12 mouse cellular contexts compared by ENCODE assay signal in genomic region chr4:107012005-107012478, GRCm38 (mm10). TPM values are rescaled to one million over a fixed set of nuclear protein-coding genes. Genes with fewer than 3 reads are reported as not detected.
DNase-seq lines count a peak whose midpoint lies in the region; ATAC-seq and TF ChIP-seq lines count a peak whose summit lies in the region.
"Had no signal": no experiment of that assay in that cellular context is flagged by ENCODE, and none has a peak within 500 bp of the region (broad histone marks: within the 10 kb centered on the region; RNA-seq: fewer than 3 reads in every experiment).

No protein-coding gene starts in this region.

- 0 out of 2 replicates have a peak, but pooled peaks have one; percentile 13 for ATAC-seq in cerebellum, adult (ENCODE audit: insufficient number of reproducible peaks, low FRiP score, low TSS enrichment)
- peak; percentile 31; the same call in 1 of the 2 replicates for ATAC-seq in heart, postnatal 0 days (ENCODE audit: insufficient read depth, low read depth)
- peak; percentile 15; the same call in 1 of the 2 replicates for ATAC-seq in stomach, embryonic 16.5 days (ENCODE audit: insufficient read depth, low FRiP score)
- ATAC-seq in intestine, postnatal 0 days, result no peak

- 61% methylated on average over 13 of the region's 13 CpGs for WGBS in heart, postnatal 0 days
- WGBS in stomach, embryonic 16.5 days, result 70% methylated on average over 13 of the region's 13 CpGs
- WGBS in intestine, postnatal 0 days, result 79% methylated on average over 13 of the region's 13 CpGs

- intact Hi-C loops in heart, postnatal 36 days (cut with DNase I), result no loop called here

- H3K27ac ChIP-seq in heart, postnatal 0 days (ENCODE audit: low read depth), result peak overlapping the region; percentile 55
- H3K27ac ChIP-seq in stomach, embryonic 16.5 days (ENCODE audit: low read length), result no peak overlapping the region
- H3K27ac ChIP-seq in intestine, postnatal 0 days (ENCODE audit: low read depth, low read length), result no peak overlapping the region
- H3K27ac ChIP-seq: liver, embryonic 13.5 days had no signal

- H3K9ac ChIP-seq in heart, postnatal 0 days (replicated peaks; ENCODE audit: low read depth, low read length), result no peak overlapping the region
- no peak overlapping the region for H3K9ac ChIP-seq in stomach, embryonic 16.5 days (ENCODE audit: low read length)
- no peak overlapping the region for H3K9ac ChIP-seq in intestine, postnatal 0 days (ENCODE audit: low read depth, low read length)
- H3K9ac ChIP-seq: liver, embryonic 13.5 days had no signal

- no peaks in the 10 kb centered on the region; the same call in 1 of the 2 replicates for H3K36me3 ChIP-seq in heart, postnatal 0 days (replicated peaks; ENCODE audit: control insufficient read depth, insufficient read depth, low read length)
- H3K36me3 ChIP-seq in stomach, embryonic 16.5 days (ENCODE audit: control insufficient read depth, insufficient read depth, low read length), result no peaks in the 10 kb centered on the region
- H3K36me3 ChIP-seq in intestine, postnatal 0 days (ENCODE audit: control insufficient read depth, insufficient read depth), result peaks cover 15% of the 10 kb centered on the region

- no peak for TF ChIP-seq CTCF in heart, postnatal 0 days (IDR thresholded peaks at IDR 0.05; ENCODE audit: low read depth)
- TF ChIP-seq CTCF in intestine, postnatal 0 days (IDR thresholded peaks at IDR 0.05; ENCODE audit: low read depth), result no peak

- TF ChIP-seq EP300 in heart, postnatal 0 days (IDR thresholded peaks at IDR 0.05; ENCODE audit: low read depth), result no peak

- no peak overlapping the region for H3K4me3 ChIP-seq in heart, postnatal 0 days (ENCODE audit: low read depth, low read length)
- no peak overlapping the region for H3K4me3 ChIP-seq in stomach, embryonic 16.5 days (replicated peaks; ENCODE audit: low read length)
- H3K4me3 ChIP-seq in intestine, postnatal 0 days (ENCODE audit: low read depth, low read length), result no peak overlapping the region
- H3K4me3 ChIP-seq: liver, embryonic 13.5 days had no signal

- H3K4me2 ChIP-seq in heart, postnatal 0 days (ENCODE audit: low read depth, low read length), result no peak overlapping the region
- H3K4me2 ChIP-seq in stomach, embryonic 16.5 days (ENCODE audit: low read depth, low read length), result no peak overlapping the region
- H3K4me2 ChIP-seq in intestine, postnatal 0 days (replicated peaks; ENCODE audit: low read depth), result no peak overlapping the region
- H3K4me2 ChIP-seq: liver, embryonic 13.5 days had no signal

- no peaks in the 10 kb centered on the region for H3K9me3 ChIP-seq in heart, postnatal 0 days (replicated peaks; ENCODE audit: control insufficient read depth, low read length)
- H3K9me3 ChIP-seq in stomach, embryonic 16.5 days (replicated peaks; ENCODE audit: control insufficient read depth, low read length), result no peaks in the 10 kb centered on the region
- H3K9me3 ChIP-seq in intestine, postnatal 0 days (ENCODE audit: control insufficient read depth), result no peaks in the 10 kb centered on the region
- H3K9me3 ChIP-seq: liver, embryonic 13.5 days had no signal

- H3K4me1 ChIP-seq in heart, postnatal 0 days (ENCODE audit: control insufficient read depth, insufficient read depth), result peaks cover 37% of the 10 kb centered on the region
- peaks cover 11% of the 10 kb centered on the region for H3K4me1 ChIP-seq in stomach, embryonic 16.5 days (ENCODE audit: control insufficient read depth, insufficient read depth, low read length)
- peaks cover 18% of the 10 kb centered on the region; the same call in 1 of the 2 replicates for H3K4me1 ChIP-seq in intestine, postnatal 0 days (replicated peaks; ENCODE audit: control insufficient read depth, insufficient read depth, low read length)

- DNase-seq in cerebellum, adult 11 months, result no peak
- no peak for DNase-seq in heart, postnatal 0 days (ENCODE audit: low spot score)
- DNase-seq in heart, postnatal 36 days, result no peak
- peak; percentile 60 for DNase-seq in lung, postnatal 36 days
- DNase-seq in lung, postnatal 4 days, result no peak
- DNase-seq: adrenal gland, postnatal 36 days; embryo, embryonic 11 days; liver, embryonic 13.5 days; spleen, adult 18-20 months had no signal

- no peaks in the 10 kb centered on the region for H3K27me3 ChIP-seq in heart, postnatal 0 days (ENCODE audit: control insufficient read depth, insufficient read depth, low read length)
- no peaks in the 10 kb centered on the region for H3K27me3 ChIP-seq in stomach, embryonic 16.5 days (ENCODE audit: control insufficient read depth, insufficient read depth, low read length)
- no peaks in the 10 kb centered on the region for H3K27me3 ChIP-seq in intestine, postnatal 0 days (replicated peaks; ENCODE audit: control insufficient read depth, insufficient read depth, low read length)
- H3K27me3 ChIP-seq: liver, embryonic 13.5 days had no signal

RNA-seq across cellular contexts. Expression of gene Mrpl37, which starts 54.6 kb away (rescaled TPM):
- 59.9 and 66.0 TPM in 2 replicates for total RNA-seq in heart, postnatal 0 days (2014; rRNA removed; ENCODE audit: low replicate concordance)
- 87.3 and 89.5 TPM in 2 replicates for polyA plus RNA-seq in heart, postnatal 0 days (2015; fragmentation: Nextera tagmentation; extraction: Ambion mirVana)
- total RNA-seq in heart, postnatal 36 days (2021), result 100 to 1,000 TPM; 102 to 110 TPM
- 88.2 and 91.8 TPM in 2 replicates for polyA plus RNA-seq in stomach, embryonic 16.5 days (2015; fragmentation: Nextera tagmentation; extraction: Ambion mirVana)
- polyA plus RNA-seq in intestine, postnatal 0 days (2015; fragmentation: Nextera tagmentation; extraction: Ambion mirVana), result 51.4 and 52.8 TPM in 2 replicates

RNA-seq across cellular contexts. Expression of gene Cyb5rl, which starts 54.7 kb away (rescaled TPM):
- total RNA-seq in heart, postnatal 0 days (2014; rRNA removed; ENCODE audit: low replicate concordance), result 2.4 and 33.0 TPM in 2 replicates
- polyA plus RNA-seq in heart, postnatal 0 days (2015; fragmentation: Nextera tagmentation; extraction: Ambion mirVana), result 5.0 and 5.8 TPM in 2 replicates
- 10 to 100 TPM; 19.3 to 21.4 TPM for total RNA-seq in heart, postnatal 36 days (2021)
- polyA plus RNA-seq in stomach, embryonic 16.5 days (2015; fragmentation: Nextera tagmentation; extraction: Ambion mirVana), result 7.5 and 9.3 TPM in 2 replicates
- 3.6 and 4.0 TPM in 2 replicates for polyA plus RNA-seq in intestine, postnatal 0 days (2015; fragmentation: Nextera tagmentation; extraction: Ambion mirVana)
